Mouse (Mus musculus): ENCODE results near the gene Map7d2.

Gene Map7d2

GRCm38 (mm10) chrX:159509847-159510715, 95.7 kb downstream of the Map7d2 start:
- no peak for DNase-seq (ENCODE audit: low spot score in 2 of 2)

GRCm38 (mm10) chrX:159510716-159511051, 96.3 kb downstream of the Map7d2 start:
- no peak for DNase-seq (ENCODE audit: low spot score in 2 of 2)

GRCm38 (mm10) chrX:159515599-159515998, 101.2 kb downstream of the Map7d2 start:
- no peak for DNase-seq (ENCODE audit: low spot score in 2 of 2)

GRCm38 (mm10) chrX:159521780-159522179, 107.4 kb downstream of the Map7d2 start:
- no peak for DNase-seq (ENCODE audit: low spot score in 2 of 2)

- no peak for DNase-seq (ENCODE audit: low spot score in 2 of 2)
Observed at GRCm38 (mm10) chrX:159522651-159523050, 108.3 kb downstream of the Map7d2 start.

GRCm38 (mm10) chrX:159526388-159526787, 112.0 kb downstream of the Map7d2 start, which contains the start of gene Bclaf3:
Gene Bclaf3, plus strand, starts transcription at chrX:159526688.
- no peak for DNase-seq (ENCODE audit: low spot score in 2 of 2)

- DNase-seq (ENCODE audit: low spot score in 2 of 2) = peak; percentile 88 to 96
Observed at GRCm38 (mm10) chrX:159532427-159532810, 118.0 kb downstream of the Map7d2 start.

- peak; percentile 0 to 5 for DNase-seq (ENCODE audit: low spot score in 2 of 2)
Observed at GRCm38 (mm10) chrX:159532811-159533462, 118.6 kb downstream of the Map7d2 start.

GRCm38 (mm10) chrX:159541936-159542335, 127.6 kb downstream of the Map7d2 start:
- DNase-seq (ENCODE audit: low spot score in 2 of 2) = no peak

- DNase-seq (ENCODE audit: low spot score in 2 of 2) = no peak
Observed at GRCm38 (mm10) chrX:159547093-159547492, 132.7 kb downstream of the Map7d2 start.

All from urinary bladder, postnatal 36 days (tissue).